Mouse (Mus musculus) heart, embryonic 16.5 days (tissue): ENCODE data around the gene Ndufaf1. TPM values are rescaled to one million over a fixed set of nuclear protein-coding genes. Genes with fewer than 3 reads are reported as not detected.

ENCODE experiments used
- polyA plus RNA-seq: library from polyadenylated mRNA; unstranded; fragments of >200 nt; fragmentation: Nextera tagmentation; extraction: Ambion mirVana; gene quantifications from 2 replicates; pipeline ENCODE4 v1.2.1, GENCODE M21; 2015

The Ndufaf1 gene
- polyA plus RNA-seq, 1 experiment from 2014 or later = 69.0 TPM

Other genes with a start within 250 kb of the Ndufaf1 start
- gene Ino80, start 185.1 kb downstream of the Ndufaf1 start, polyA plus RNA-seq = 2.5 and 3.0 TPM in 2 replicates
- gene Exd1, start 115.2 kb downstream of the Ndufaf1 start, polyA plus RNA-seq = 0.09 and 0.11 TPM in 2 replicates
- 52.3 and 52.5 TPM in 2 replicates for gene Chp1, start 115.1 kb downstream of the Ndufaf1 start, polyA plus RNA-seq
- 42.1 and 53.3 TPM in 2 replicates for gene Nusap1, start 44.5 kb downstream of the Ndufaf1 start, polyA plus RNA-seq
- 20.5 and 23.2 TPM in 2 replicates for gene Oip5, start 44.4 kb downstream of the Ndufaf1 start, polyA plus RNA-seq
- 21.0 and 23.9 TPM in 2 replicates for gene Rtf1, start 12.2 kb upstream of the Ndufaf1 start, polyA plus RNA-seq
- gene Itpka, start 79.5 kb upstream of the Ndufaf1 start, polyA plus RNA-seq = 1.7 and 2.7 TPM in 2 replicates
- gene Ltk, start 97.6 kb upstream of the Ndufaf1 start, polyA plus RNA-seq = 0.22 TPM in 1 of 2 replicates, not detected in the other
- gene Rpap1, start 124.7 kb upstream of the Ndufaf1 start, polyA plus RNA-seq = 17.2 and 18.3 TPM in 2 replicates
- 5.1 and 8.0 TPM in 2 replicates for gene Tyro3, start 134.9 kb upstream of the Ndufaf1 start, polyA plus RNA-seq
- 14.9 and 17.8 TPM in 2 replicates for gene Mga, start 234.4 kb upstream of the Ndufaf1 start, polyA plus RNA-seq